21 mouse cellular contexts compared by ENCODE assay signal in genomic region chr2:152122896-152123295, GRCm38 (mm10). TPM values are rescaled to one million over a fixed set of nuclear protein-coding genes. Genes with fewer than 3 reads are reported as not detected.
DNase-seq lines count a peak whose midpoint lies in the region; ATAC-seq and TF ChIP-seq lines count a peak whose summit lies in the region.
"Had no signal": no experiment of that assay in that cellular context is flagged by ENCODE, and none has a peak within 500 bp of the region (broad histone marks: within the 10 kb centered on the region; RNA-seq: fewer than 3 reads in every experiment).

No protein-coding gene starts in this region.

- H3K4me3 ChIP-seq in liver, postnatal 0 days (ENCODE audit: low read depth, low read length): no peak overlapping the region
- H3K4me3 ChIP-seq in forebrain, embryonic 13.5 days: no peak overlapping the region
- H3K4me3 ChIP-seq in lung, adult 2 months (replicated peaks; ENCODE audit: extremely low read depth, low read depth, low read length): no peak overlapping the region
- no peak overlapping the region for H3K4me3 ChIP-seq in midbrain, embryonic 13.5 days (replicated peaks)
- H3K4me3 ChIP-seq: gastrocnemius, adult 2 months; heart, embryonic 12.5 days; hindbrain, embryonic 13.5 days; limb, embryonic 15.5 days had no signal

- peak; percentile 55 for DNase-seq in right cerebral cortex, adult 18-20 months
- DNase-seq in right cerebral cortex, postnatal 10 days (ENCODE audit: low spot score in 2 of 2): no peak
- DNase-seq in c-Kit-negative CD71-positive TER-119-positive erythroid progenitor cells, embryonic 14.5 days (ENCODE audit: low read depth, low spot score): peak; percentile 60
- DNase-seq in liver: peak; percentile 86
- peak; percentile 54 for DNase-seq in liver, postnatal 0 days
- no peak for DNase-seq in lung, adult 2 months
- DNase-seq: adrenal gland, adult 2 months; cerebellum, adult 11-12 months; forebrain, postnatal 0 days; gastrocnemius, adult 2 months; kidney, adult 8-10 months; kidney, postnatal 25 days; lung, postnatal 10 days; thymus, postnatal 14 days had no signal

- 0 out of 2 replicates have a peak, but pooled peaks cover 3% of the 10 kb centered on the region for H3K4me1 ChIP-seq in liver, postnatal 0 days (ENCODE audit: insufficient read depth)
- H3K4me1 ChIP-seq in forebrain, embryonic 13.5 days: no peaks in the 10 kb centered on the region
- no peaks in the 10 kb centered on the region for H3K4me1 ChIP-seq in lung, adult 2 months (ENCODE audit: control insufficient read depth, insufficient read depth, low read length)
- 0 out of 2 replicates have a peak, but pooled peaks cover 7% of the 10 kb centered on the region for H3K4me1 ChIP-seq in midbrain, embryonic 13.5 days (replicated peaks)
- H3K4me1 ChIP-seq: heart, embryonic 12.5 days; limb, embryonic 15.5 days had no signal

- no peaks in the 10 kb centered on the region for H3K36me3 ChIP-seq in liver, postnatal 0 days (replicated peaks; ENCODE audit: insufficient read depth, low read length)
- no peaks in the 10 kb centered on the region for H3K36me3 ChIP-seq in forebrain, embryonic 13.5 days (ENCODE audit: poor library complexity, severe bottlenecking)
- no peaks in the 10 kb centered on the region for H3K36me3 ChIP-seq in midbrain, embryonic 13.5 days
- H3K36me3 ChIP-seq: heart, embryonic 12.5 days; hindbrain, embryonic 13.5 days; limb, embryonic 15.5 days had no signal

- no peak overlapping the region for H3K9ac ChIP-seq in liver, postnatal 0 days (replicated peaks)
- no peak overlapping the region for H3K9ac ChIP-seq in forebrain, embryonic 13.5 days
- no peak overlapping the region for H3K9ac ChIP-seq in midbrain, embryonic 13.5 days (replicated peaks)
- H3K9ac ChIP-seq: forebrain, postnatal 0 days; heart, embryonic 12.5 days; hindbrain, embryonic 13.5 days; limb, embryonic 15.5 days had no signal

- H3K27me3 ChIP-seq in liver, postnatal 0 days (ENCODE audit: insufficient read depth, low read length): no peaks in the 10 kb centered on the region
- H3K27me3 ChIP-seq in forebrain, embryonic 13.5 days: no peaks in the 10 kb centered on the region
- no peaks in the 10 kb centered on the region for H3K27me3 ChIP-seq in midbrain, embryonic 13.5 days

- no peak overlapping the region for H3K27ac ChIP-seq in liver, postnatal 0 days (ENCODE audit: low read depth)
- no peak overlapping the region for H3K27ac ChIP-seq in forebrain, embryonic 13.5 days
- no peak overlapping the region for H3K27ac ChIP-seq in midbrain, embryonic 13.5 days
- H3K27ac ChIP-seq: gastrocnemius, adult 2 months; hindbrain, embryonic 13.5 days; limb, embryonic 15.5 days had no signal

- H3K9me3 ChIP-seq in liver, postnatal 0 days (ENCODE audit: low read length): no peaks in the 10 kb centered on the region
- no peaks in the 10 kb centered on the region for H3K9me3 ChIP-seq in forebrain, embryonic 13.5 days (replicated peaks)
- H3K9me3 ChIP-seq in midbrain, embryonic 13.5 days: no peaks in the 10 kb centered on the region
- H3K9me3 ChIP-seq: heart, embryonic 12.5 days; hindbrain, embryonic 13.5 days; limb, embryonic 15.5 days had no signal

- peak; percentile 92 for ATAC-seq in liver, postnatal 0 days
- no peak for ATAC-seq in forebrain, embryonic 13.5 days
- no peak for ATAC-seq in midbrain, embryonic 13.5 days
- ATAC-seq: forebrain, postnatal 0 days had no signal

- TF ChIP-seq EP300 in liver, postnatal 0 days (IDR thresholded peaks at IDR 0.05; ENCODE audit: low read depth): peak; percentile 82

- H3K4me2 ChIP-seq in liver, postnatal 0 days (ENCODE audit: low read depth, low read length): peak overlapping the region; percentile 18
- H3K4me2 ChIP-seq in forebrain, embryonic 13.5 days: no peak overlapping the region
- H3K4me2 ChIP-seq in midbrain, embryonic 13.5 days (replicated peaks): no peak overlapping the region
- H3K4me2 ChIP-seq: heart, embryonic 12.5 days; hindbrain, embryonic 13.5 days; limb, embryonic 15.5 days; midbrain, embryonic 11.5 days had no signal

- TF ChIP-seq CTCF in liver, postnatal 0 days (IDR thresholded peaks at IDR 0.05; ENCODE audit: low read depth): no peak
- TF ChIP-seq CTCF in lung, adult 2 months (IDR thresholded peaks at IDR 0.05; ENCODE audit: insufficient read depth, low read length): no peak

- TF ChIP-seq POLR2A in lung, adult 2 months (IDR thresholded peaks at IDR 0.05; ENCODE audit: borderline replicate concordance, extremely low read depth, low read depth, low read length): no peak

- 37% methylated on average over 9 of the region's 9 CpGs for WGBS in liver, postnatal 0 days (ENCODE audit: insufficient replicate concordance)
- whole genome bisulfite sequencing in forebrain, embryonic 13.5 days: 76% methylated on average over 9 of the region's 9 CpGs
- 58% methylated on average over 9 of the region's 9 CpGs for WGBS in lung, adult 2 months
- 80% methylated on average over 9 of the region's 9 CpGs for WGBS in midbrain, embryonic 13.5 days

RNA-seq across cellular contexts. Expression of gene Srxn1, which starts 17.6 kb away (rescaled TPM):
- 8.2 and 8.7 TPM in 2 replicates for polyA plus RNA-seq in liver, postnatal 0 days (2015; fragmentation: Nextera tagmentation; extraction: Ambion mirVana)
- polyA plus RNA-seq in forebrain, embryonic 13.5 days (2015; fragmentation: Nextera tagmentation; extraction: Ambion mirVana): 10.3 and 10.7 TPM in 2 replicates
- 47.3 and 54.8 TPM in 2 replicates for polyA plus RNA-seq in lung, adult 2 months (2012; rRNA removed)
- 13.4 and 14.9 TPM in 2 replicates for polyA plus RNA-seq in midbrain, embryonic 13.5 days (2015; fragmentation: Nextera tagmentation; extraction: Ambion mirVana)

RNA-seq across cellular contexts. Expression of gene Tcf15, which starts 20.5 kb away (rescaled TPM):
- polyA plus RNA-seq in liver, postnatal 0 days (2015; fragmentation: Nextera tagmentation; extraction: Ambion mirVana): 0.14 and 0.18 TPM in 2 replicates
- polyA plus RNA-seq in forebrain, embryonic 13.5 days (2015; fragmentation: Nextera tagmentation; extraction: Ambion mirVana): 1.4 and 1.8 TPM in 2 replicates
- polyA plus RNA-seq in lung, adult 2 months (2012; rRNA removed): 2.4 and 5.5 TPM in 2 replicates
- polyA plus RNA-seq in midbrain, embryonic 13.5 days (2015; fragmentation: Nextera tagmentation; extraction: Ambion mirVana): 1.0 and 1.8 TPM in 2 replicates

RNA-seq across cellular contexts. Expression of gene Scrt2, which starts 41.6 kb away (rescaled TPM):
- not detected in 2 replicates for polyA plus RNA-seq in liver, postnatal 0 days (2015; fragmentation: Nextera tagmentation; extraction: Ambion mirVana)
- 17.5 and 19.9 TPM in 2 replicates for polyA plus RNA-seq in forebrain, embryonic 13.5 days (2015; fragmentation: Nextera tagmentation; extraction: Ambion mirVana)
- polyA plus RNA-seq in lung, adult 2 months (2012; rRNA removed): not detected in 2 replicates
- polyA plus RNA-seq in midbrain, embryonic 13.5 days (2015; fragmentation: Nextera tagmentation; extraction: Ambion mirVana): 16.3 and 20.0 TPM in 2 replicates
- polyA plus RNA-seq: limb, embryonic 15.5 days; spleen, adult 2 months had no signal

Comparison
In these comparisons a context has a peak if more than half of its experiments do, and no peak if none do; other contexts are left out.
1. DNase-seq: peak in right cerebral cortex, adult 18-20 months (single experiment), c-Kit-negative CD71-positive TER-119-positive erythroid progenitor cells, embryonic 14.5 days (single experiment), liver (single experiment) and liver, postnatal 0 days (single experiment); none in right cerebral cortex, postnatal 10 days (0 of 2) and lung, adult 2 months (single experiment).
2. RNA of gene Scrt2, which starts 41.6 kb away (polyA plus RNA-seq): 16.3 to 20.0 TPM in midbrain, embryonic 13.5 days and 17.5 to 19.9 TPM in forebrain, embryonic 13.5 days; not detected in liver, postnatal 0 days and not detected in lung, adult 2 months; every median in the first group is over 10 times any median in the second.